Mouse (Mus musculus) layer of hippocampus, adult 11-12 months (tissue): ENCODE results near the gene Fetub.
A peak's percentile ranks its signal among the peaks of the same experiment; 100 is the strongest.

ENCODE experiments used
- DNase-seq: peaks from one replicate; pipeline ENCODE4 v3.0.0; 2022; ENCODE audit warnings: low spot score

Gene Fetub

GRCm38 (mm10) chr16:22918034-22918433 lies at the start of gene Fetub:
Fetub (plus strand) TSS chr16:22918334.
- no peak for DNase-seq

- DNase-seq, result no peak
Measured at GRCm38 (mm10) chr16:22872397-22872796, 45.7 kb upstream of the Fetub start.

- peak; percentile 33 for DNase-seq
Measured at GRCm38 (mm10) chr16:22873369-22873768, 44.8 kb upstream of the Fetub start.

- DNase-seq, result peak; percentile 32
Measured at GRCm38 (mm10) chr16:22876218-22877043, 41.7 kb upstream of the Fetub start.

- peak; percentile 22 for DNase-seq
Measured at GRCm38 (mm10) chr16:22877660-22878390, 40.3 kb upstream of the Fetub start.

GRCm38 (mm10) chr16:22878716-22879115 lies 39.4 kb upstream of the Fetub start:
- DNase-seq, result no peak

- no peak for DNase-seq
Measured at GRCm38 (mm10) chr16:22879945-22880595, 38.1 kb upstream of the Fetub start.

GRCm38 (mm10) chr16:22880900-22881299 lies 37.2 kb upstream of the Fetub start:
- DNase-seq, result no peak

GRCm38 (mm10) chr16:22881487-22881886 lies 36.6 kb upstream of the Fetub start:
- DNase-seq, result no peak

GRCm38 (mm10) chr16:22883441-22883840 lies 34.7 kb upstream of the Fetub start:
- DNase-seq, result no peak

GRCm38 (mm10) chr16:22885356-22885755 lies 32.8 kb upstream of the Fetub start:
- DNase-seq, result no peak

- no peak for DNase-seq
Measured at GRCm38 (mm10) chr16:22886726-22887125, 31.4 kb upstream of the Fetub start.

GRCm38 (mm10) chr16:22888835-22889234 lies 29.3 kb upstream of the Fetub start:
- no peak for DNase-seq

- no peak for DNase-seq
Measured at GRCm38 (mm10) chr16:22889716-22890115, 28.4 kb upstream of the Fetub start.

GRCm38 (mm10) chr16:22890683-22891510 lies 27.2 kb upstream of the Fetub start, which contains the start of gene Ahsg:
Ahsg (plus strand) TSS chr16:22891277.
- DNase-seq, result no peak

- DNase-seq, result no peak
Measured at GRCm38 (mm10) chr16:22891733-22892154, 26.4 kb upstream of the Fetub start.

- no peak for DNase-seq
Measured at GRCm38 (mm10) chr16:22894095-22894494, 24.0 kb upstream of the Fetub start.

GRCm38 (mm10) chr16:22896618-22897017 lies 21.5 kb upstream of the Fetub start:
- DNase-seq, result no peak

- no peak for DNase-seq
Measured at GRCm38 (mm10) chr16:22899346-22899745, 18.8 kb upstream of the Fetub start.

GRCm38 (mm10) chr16:22899866-22900570 lies 18.1 kb upstream of the Fetub start:
- DNase-seq, result no peak

- DNase-seq, result no peak
Measured at GRCm38 (mm10) chr16:22901326-22901725, 16.8 kb upstream of the Fetub start.
